ENCODE assay signal across 9 mouse cellular contexts in the genomic region with DNA sequence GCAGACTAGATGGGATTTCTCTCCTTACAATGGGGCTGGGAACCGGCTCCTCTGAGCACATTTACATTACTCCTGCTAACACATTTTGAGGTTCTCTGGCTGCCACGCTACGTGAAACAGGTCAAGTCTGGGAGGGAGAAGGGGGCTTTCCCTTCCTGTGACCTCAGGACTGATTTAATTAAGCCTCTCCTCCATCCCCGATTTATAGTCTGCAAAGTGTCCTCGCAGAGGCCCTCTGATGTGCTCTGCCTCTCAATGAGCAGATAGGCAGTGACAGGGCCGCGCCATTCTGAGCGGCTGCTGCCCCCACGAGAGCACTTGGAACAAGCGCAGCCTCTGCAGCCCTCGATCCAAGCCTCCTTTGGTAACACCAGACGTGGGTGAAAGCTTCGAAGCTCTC.
DNase-seq lines count a peak whose midpoint lies in the region; ATAC-seq and TF ChIP-seq lines count a peak whose summit lies in the region.
"Had no signal": no experiment of that assay in that cellular context is flagged by ENCODE, and none has a peak within 500 bp of the region (broad histone marks: within the 10 kb centered on the region; RNA-seq: fewer than 3 reads in every experiment).

No protein-coding gene starts in this region.

- no peak overlapping the region; the same call in 1 of the 2 replicates for H3K9ac ChIP-seq in ES-E14 (ENCODE audit: insufficient read depth, low read depth, low read length, poor library complexity, severe bottlenecking)
- H3K9ac ChIP-seq in lung, embryonic 16.5 days (ENCODE audit: low read length): no peak overlapping the region
- H3K9ac ChIP-seq: liver, embryonic 15.5 days had no signal

- peaks cover 0 to 2% of the 10 kb centered on the region in 2 experiments; a peak in 1 of 4 replicates for H3K4me1 ChIP-seq in ES-E14 (ENCODE audit: control insufficient read depth in 2 of 2, insufficient read depth in 2 of 2, low read length in 2 of 2, poor library complexity in 1 of 2)
- peaks cover 6% of the 10 kb centered on the region; the same call in 1 of the 2 replicates for H3K4me1 ChIP-seq in cerebellum, adult 2 months (ENCODE audit: control insufficient read depth, insufficient read depth, low read length)
- H3K4me1 ChIP-seq in lung, embryonic 16.5 days (replicated peaks; ENCODE audit: control insufficient read depth, insufficient read depth, low read length): no peaks in the 10 kb centered on the region
- H3K4me1 ChIP-seq: liver, embryonic 15.5 days had no signal

- peak; percentile 87 for TF ChIP-seq CTCF in cerebellum, adult 2 months (IDR thresholded peaks at IDR 0.05; ENCODE audit: borderline replicate concordance, insufficient read depth, low read depth, low read length)

- ATAC-seq in frontal cortex, adult (ENCODE audit: low TSS enrichment): peak; percentile 94
- peak; percentile 74 to 81 for ATAC-seq in hematopoietic stem cell, adult 5-6 weeks (replicated peaks in 1 of 2; ENCODE audit: insufficient read depth in 1 of 2, low FRiP score in 2 of 2, low TSS enrichment in 1 of 2, low read depth in 1 of 2, poor library complexity in 2 of 2, severe bottlenecking in 2 of 2)
- peak; percentile 83 for ATAC-seq in lung, embryonic 16.5 days (ENCODE audit: low read depth)

- H3K9me3 ChIP-seq in ES-E14 (ENCODE audit: control insufficient read depth, insufficient read depth, low read depth, low read length): no peaks in the 10 kb centered on the region
- H3K9me3 ChIP-seq in lung, embryonic 16.5 days (ENCODE audit: control insufficient read depth, low read length): no peaks in the 10 kb centered on the region
- H3K9me3 ChIP-seq: liver, embryonic 15.5 days had no signal

- TF ChIP-seq POLR2A in cerebellum, adult 2 months (IDR thresholded peaks at IDR 0.05; ENCODE audit: borderline replicate concordance, insufficient read depth, low read length): no peak

- in situ Hi-C loops in ES-E14 (cut with MboI; ENCODE audit: low sequenced_read_pairs in 2 of 2, unreplicated experiment in 2 of 2): loop anchor here (5.0 to 25.0 kb wide), 4 partner anchors 559 to 789 kb away; partner anchors contain the start of gene 4933402D24Rik (in 1 of the 2)

- no peak overlapping the region for H3K4me2 ChIP-seq in lung, embryonic 16.5 days (ENCODE audit: low read depth, low read length)
- H3K4me2 ChIP-seq: liver, embryonic 15.5 days had no signal

- H3K4me3 ChIP-seq in ES-E14 (ENCODE audit: insufficient read depth in 1 of 2, low read depth in 1 of 2, low read length in 2 of 2, poor library complexity in 1 of 2, severe bottlenecking in 1 of 2): no peak overlapping the region
- no peak overlapping the region for H3K4me3 ChIP-seq in cerebellum, adult 2 months (replicated peaks; ENCODE audit: insufficient read depth, low read depth, low read length)
- H3K4me3 ChIP-seq in lung, embryonic 16.5 days (ENCODE audit: low read length): no peak overlapping the region
- H3K4me3 ChIP-seq: liver, embryonic 15.5 days had no signal

- peak; percentile 39 for DNase-seq in ES-E14 (ENCODE audit: low read depth, low spot score)
- DNase-seq in cerebellum, adult 2 months: peak; percentile 88 to 89
- peak; percentile 68 for DNase-seq in layer of hippocampus, adult 9-10 months (ENCODE audit: low spot score)
- DNase-seq in ovary, postnatal 14 days (ENCODE audit: low spot score): peak; percentile 65
- peak; percentile 85 for DNase-seq in thymus, postnatal 14 days

- 8% methylated on average over 13 of the region's 13 CpGs for WGBS in cerebellum, adult 2 months
- 6% methylated on average over 13 of the region's 13 CpGs for WGBS in lung, embryonic 16.5 days

- no peak overlapping the region for H3K27ac ChIP-seq in ES-E14 (ENCODE audit: insufficient read depth, low read depth, low read length, poor library complexity, severe bottlenecking)
- H3K27ac ChIP-seq in cerebellum, adult 2 months (ENCODE audit: insufficient read depth, low read length): no peak overlapping the region
- H3K27ac ChIP-seq in lung, embryonic 16.5 days (ENCODE audit: low read length): no peak overlapping the region
- H3K27ac ChIP-seq: liver, embryonic 15.5 days had no signal

- no peaks in the 10 kb centered on the region for H3K36me3 ChIP-seq in ES-E14 (ENCODE audit: control insufficient read depth, insufficient read depth, low read length, poor library complexity, severe bottlenecking)
- no peaks in the 10 kb centered on the region for H3K36me3 ChIP-seq in lung, embryonic 16.5 days (ENCODE audit: control insufficient read depth, insufficient read depth, low read length)
- H3K36me3 ChIP-seq: liver, embryonic 15.5 days had no signal

- H3K27me3 ChIP-seq in cerebellum, adult 2 months (ENCODE audit: control insufficient read depth, insufficient read depth, low read length): no peaks in the 10 kb centered on the region
- H3K27me3 ChIP-seq in lung, embryonic 16.5 days (ENCODE audit: control insufficient read depth, insufficient read depth, low read depth, low read length): no peaks in the 10 kb centered on the region
- H3K27me3 ChIP-seq: liver, embryonic 15.5 days had no signal

TF ChIP-seq in ES-E14, 5 proteins besides CTCF, POLR2A, EP300 and RAD21:
- TF ChIP-seq MAFK (IDR thresholded peaks at IDR 0.05; ENCODE audit: insufficient read depth, low read depth, low read length): no peak
- TF ChIP-seq HCFC1 (IDR thresholded peaks at IDR 0.05; ENCODE audit: borderline replicate concordance, insufficient read depth, low read length): no peak
- peak; percentile 91 for TF ChIP-seq ZC3H11A (IDR thresholded peaks at IDR 0.05; ENCODE audit: borderline replicate concordance, low read depth, low read length)
- TF ChIP-seq ZNF384 (IDR thresholded peaks at IDR 0.05; ENCODE audit: low read depth, low read length): no peak
- no peak for TF ChIP-seq CHD2 (IDR thresholded peaks at IDR 0.05; ENCODE audit: low read depth, low read length)
